Mouse (Mus musculus): ENCODE results near the gene Fyn. TPM values are rescaled to one million over a fixed set of nuclear protein-coding genes. Genes with fewer than 3 reads are reported as not detected.

Gene Fyn
- total and polyA plus RNA-seq, 2 experiments = 4.4 to 5.6 TPM

DNA sequence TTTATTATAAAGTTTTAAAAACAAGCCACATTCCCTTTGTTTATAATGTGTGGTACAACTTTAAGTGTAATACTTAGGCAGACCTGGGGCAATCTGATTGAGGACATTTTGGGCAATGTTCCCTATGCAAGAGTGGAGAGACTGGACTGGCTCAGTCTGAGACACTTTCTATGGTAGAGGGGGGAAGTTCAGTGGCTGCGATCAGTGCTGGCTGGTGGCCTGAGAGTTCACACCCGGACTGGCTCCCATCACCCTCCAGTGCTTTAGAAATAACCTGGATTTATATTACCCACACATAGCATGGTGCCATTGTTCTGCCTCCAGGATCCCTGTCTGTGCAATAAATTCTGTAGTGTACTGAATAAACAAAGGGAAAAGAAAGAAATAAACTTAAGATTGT is 243.5 kb downstream of the Fyn start:
- H3K27me3 ChIP-seq (ENCODE audit: control insufficient read depth, insufficient read depth, low read length) = no peaks in the 10 kb centered on the region; the same call in 1 of the 2 replicates
- no peaks in the 10 kb centered on the region for H3K36me3 ChIP-seq (ENCODE audit: control insufficient read depth, insufficient read depth, low read length)
- peaks cover 21% of the 10 kb centered on the region for H3K4me1 ChIP-seq (ENCODE audit: control insufficient read depth, insufficient read depth, low read length)
- H3K9ac ChIP-seq (ENCODE audit: low read depth, low read length) = no peak overlapping the region
- peak overlapping the region; percentile 23; the same call in 1 of the 2 replicates for H3K27ac ChIP-seq (replicated peaks; ENCODE audit: insufficient read depth, low read depth, low read length)
- peak; percentile 44 for DNase-seq (ENCODE audit: extremely low read depth, low read depth, low spot score)
- no peaks in the 10 kb centered on the region; the same call in 1 of the 2 replicates for H3K79me2 ChIP-seq (ENCODE audit: control insufficient read depth, insufficient read depth, low read length)
- WGBS = 26% methylated on average over 2 of the region's 2 CpGs
- TF ChIP-seq POLR2A (IDR thresholded peaks at IDR 0.05; ENCODE audit: extremely low read depth, insufficient read depth, low read length) (no peak), CTCF (IDR thresholded peaks at IDR 0.05; ENCODE audit: low read depth, low read length) (no peak)
- no peak overlapping the region for H3K4me3 ChIP-seq (ENCODE audit: insufficient read depth, low read depth, low read length)

DNA sequence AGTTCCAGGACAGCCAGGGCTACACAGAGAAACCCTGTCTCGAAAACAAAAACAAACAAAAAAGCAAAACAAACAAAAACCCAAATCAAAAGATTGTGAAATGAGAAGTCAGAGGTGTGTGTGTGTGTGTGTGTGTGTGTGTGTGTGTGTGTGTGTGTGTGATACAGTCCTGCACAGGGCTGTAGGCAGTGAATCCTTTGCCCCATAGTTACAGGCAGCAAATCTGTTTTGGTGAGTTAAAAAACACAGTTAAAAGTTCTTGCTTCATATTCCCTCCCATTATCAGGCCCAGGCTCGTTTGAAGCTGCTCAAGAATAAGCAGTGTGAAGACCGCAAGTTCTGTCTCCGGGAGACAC is 244.0 kb downstream of the Fyn start, which contains the start of gene Traf3ip2:
Gene Traf3ip2, plus strand, starts transcription at position 302 of the 356 bp plus-strand sequence.
- TF ChIP-seq POLR2A (IDR thresholded peaks at IDR 0.05; ENCODE audit: extremely low read depth, insufficient read depth, low read length) = no peak
- no peak for TF ChIP-seq CTCF (IDR thresholded peaks at IDR 0.05; ENCODE audit: low read depth, low read length)
- peak; percentile 67 for DNase-seq (ENCODE audit: extremely low read depth, low read depth, low spot score)
- no peaks in the 10 kb centered on the region for H3K36me3 ChIP-seq (ENCODE audit: control insufficient read depth, insufficient read depth, low read length)
- H3K9ac ChIP-seq (ENCODE audit: low read depth, low read length) = peak within 1 kb of the TSS; percentile 81
- peak within 1 kb of the TSS; percentile 94 for H3K27ac ChIP-seq (replicated peaks; ENCODE audit: insufficient read depth, low read depth, low read length)
- no peaks in the 10 kb centered on the region; the same call in 1 of the 2 replicates for H3K79me2 ChIP-seq (ENCODE audit: control insufficient read depth, insufficient read depth, low read length)
- H3K27me3 ChIP-seq (ENCODE audit: control insufficient read depth, insufficient read depth, low read length) = no peaks in the 10 kb centered on the region; the same call in 1 of the 2 replicates
- peak within 1 kb of the TSS; percentile 77 for H3K4me3 ChIP-seq (ENCODE audit: insufficient read depth, low read depth, low read length)
- 10% methylated on average over 4 of the region's 4 CpGs for WGBS
- H3K4me1 ChIP-seq (ENCODE audit: control insufficient read depth, insufficient read depth, low read length) = peaks cover 21% of the 10 kb centered on the region

DNA sequence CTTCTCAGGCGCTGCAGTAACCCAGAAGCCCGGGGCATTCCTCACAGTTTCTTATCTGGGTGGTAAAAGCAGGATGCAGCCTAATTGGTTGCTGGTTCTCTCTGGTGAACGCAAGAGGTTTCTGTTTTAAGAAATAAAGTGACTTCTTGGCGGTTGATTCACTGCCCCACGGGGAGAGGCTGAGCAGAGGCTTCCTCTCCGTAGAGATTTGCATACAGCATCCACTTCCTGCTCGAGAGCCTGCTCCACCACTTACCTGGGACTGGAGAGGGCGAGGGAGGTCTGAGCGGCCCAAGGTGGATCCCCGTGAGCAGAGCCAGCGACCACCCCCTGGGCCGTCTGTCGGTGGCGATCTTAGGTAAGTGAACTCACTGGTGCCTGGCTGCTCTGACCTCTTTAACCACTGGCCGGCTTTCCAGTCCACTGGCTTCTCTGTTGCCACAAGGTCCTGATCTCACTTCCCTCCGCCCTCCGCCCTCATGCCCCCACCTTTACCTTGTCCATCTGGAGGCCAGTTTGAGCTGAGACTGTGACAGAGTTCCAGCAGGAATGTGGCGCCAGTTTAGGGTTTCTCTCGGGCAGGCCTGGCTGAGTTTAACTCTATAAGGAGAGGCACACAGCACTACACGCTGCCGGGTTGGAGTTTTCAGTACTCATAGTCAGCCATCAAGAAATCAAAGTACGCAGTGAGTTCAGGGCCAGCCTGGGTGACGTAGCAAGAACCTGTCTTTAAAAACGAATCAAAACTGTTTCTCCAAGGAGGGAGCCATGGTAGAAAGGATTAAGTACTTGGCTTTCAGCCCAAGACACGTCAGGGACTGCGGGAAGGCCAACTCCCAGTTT is 244.6 kb downstream of the Fyn start:
- H3K27ac ChIP-seq (replicated peaks; ENCODE audit: insufficient read depth, low read depth, low read length) = peak overlapping the region; percentile 94
- peaks cover 21% of the 10 kb centered on the region for H3K4me1 ChIP-seq (ENCODE audit: control insufficient read depth, insufficient read depth, low read length)
- H3K27me3 ChIP-seq (ENCODE audit: control insufficient read depth, insufficient read depth, low read length) = no peaks in the 10 kb centered on the region; the same call in 1 of the 2 replicates
- WGBS = 4% methylated on average over 26 of the region's 26 CpGs
- DNase-seq (ENCODE audit: extremely low read depth, low read depth, low spot score) = peak; percentile 92
- peak overlapping the region; percentile 77 for H3K4me3 ChIP-seq (ENCODE audit: insufficient read depth, low read depth, low read length)
- peak overlapping the region; percentile 81 for H3K9ac ChIP-seq (ENCODE audit: low read depth, low read length)
- H3K79me2 ChIP-seq (ENCODE audit: control insufficient read depth, insufficient read depth, low read length) = peaks cover 5% of the 10 kb centered on the region; the same call in 1 of the 2 replicates
- H3K36me3 ChIP-seq (ENCODE audit: control insufficient read depth, insufficient read depth, low read length) = no peaks in the 10 kb centered on the region
- TF ChIP-seq POLR2A (IDR thresholded peaks at IDR 0.05; ENCODE audit: extremely low read depth, insufficient read depth, low read length) (peak; percentile 20; the same call in 1 of the 2 replicates), CTCF (IDR thresholded peaks at IDR 0.05; ENCODE audit: low read depth, low read length) (0 out of 2 replicates have a peak, but pooled peaks have one; percentile 0)

DNA sequence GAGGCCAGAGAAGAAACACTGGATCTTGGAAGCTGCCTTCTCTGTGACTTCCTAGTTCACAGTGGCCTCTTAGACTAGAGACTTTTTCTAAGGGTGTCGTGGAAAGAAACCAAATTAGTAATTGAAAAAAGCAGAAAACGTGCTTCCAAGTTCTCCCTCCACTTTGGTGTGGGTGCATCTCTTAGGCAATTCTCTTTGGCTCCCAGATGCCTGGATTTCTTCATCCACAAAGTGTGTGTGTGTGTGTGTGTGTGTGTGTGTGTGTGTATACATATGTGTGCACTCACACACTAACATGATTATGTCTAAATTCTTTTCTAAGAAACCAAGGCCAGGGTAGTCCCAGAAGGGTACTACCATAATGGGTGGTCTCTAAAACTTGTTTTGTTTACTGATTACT is 245.3 kb downstream of the Fyn start:
- Histone ChIP-seq H3K27me3 (ENCODE audit: control insufficient read depth, insufficient read depth, low read length) (no peaks in the 10 kb centered on the region), H3K9ac (ENCODE audit: low read depth, low read length) (no peak overlapping the region)
- WGBS = 3% methylated on average over 2 of the region's 2 CpGs

DNA sequence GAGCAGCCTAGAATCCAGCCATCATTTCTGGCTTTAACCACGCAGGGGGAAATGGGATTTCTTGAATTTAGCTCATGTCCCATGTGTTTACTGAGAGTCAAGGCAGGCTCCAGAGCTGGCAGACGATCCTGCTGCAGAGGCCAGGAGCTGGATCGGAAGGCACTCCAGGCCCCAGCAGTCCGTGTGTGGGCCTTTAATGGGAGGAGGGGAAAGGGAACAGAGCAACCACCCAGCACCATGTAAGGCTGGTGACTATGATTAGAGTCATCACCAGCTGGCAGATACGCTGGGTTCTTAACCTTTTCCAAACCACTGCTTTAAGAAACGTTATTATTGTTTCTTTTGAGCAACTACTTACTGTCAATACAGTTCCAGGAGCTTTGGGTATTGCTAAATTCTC is 246.0 kb downstream of the Fyn start:
- Histone ChIP-seq H3K9ac (ENCODE audit: low read depth, low read length) (no peak overlapping the region), H3K79me2 (ENCODE audit: control insufficient read depth, insufficient read depth, low read length) (peaks cover 5% of the 10 kb centered on the region; the same call in 1 of the 2 replicates), H3K27me3 (ENCODE audit: control insufficient read depth, insufficient read depth, low read length) (no peaks in the 10 kb centered on the region), H3K4me3 (ENCODE audit: insufficient read depth, low read depth, low read length) (no peak overlapping the region), H3K4me1 (ENCODE audit: control insufficient read depth, insufficient read depth, low read length) (peaks cover 21% of the 10 kb centered on the region), H3K27ac (replicated peaks; ENCODE audit: insufficient read depth, low read depth, low read length) (no peak overlapping the region), H3K36me3 (ENCODE audit: control insufficient read depth, insufficient read depth, low read length) (no peaks in the 10 kb centered on the region)
- DNase-seq (ENCODE audit: extremely low read depth, low read depth, low spot score) = peak; percentile 87
- TF ChIP-seq CTCF (IDR thresholded peaks at IDR 0.05; ENCODE audit: low read depth, low read length) (no peak), POLR2A (IDR thresholded peaks at IDR 0.05; ENCODE audit: extremely low read depth, insufficient read depth, low read length) (no peak)
- 15% methylated on average over 6 of the region's 6 CpGs for WGBS

More for the DNA sequence above, 245.3 kb downstream of the Fyn start:
- no peak for TF ChIP-seq CTCF (IDR thresholded peaks at IDR 0.05; ENCODE audit: low read depth, low read length)
- TF ChIP-seq POLR2A (IDR thresholded peaks at IDR 0.05; ENCODE audit: extremely low read depth, insufficient read depth, low read length) = no peak
- peak; percentile 80 for DNase-seq (ENCODE audit: extremely low read depth, low read depth, low spot score)
- Histone ChIP-seq H3K4me3 (ENCODE audit: insufficient read depth, low read depth, low read length) (peak overlapping the region; percentile 3; the same call in 1 of the 2 replicates), H3K27ac (replicated peaks; ENCODE audit: insufficient read depth, low read depth, low read length) (peak overlapping the region; percentile 94), H3K36me3 (ENCODE audit: control insufficient read depth, insufficient read depth, low read length) (no peaks in the 10 kb centered on the region), H3K79me2 (ENCODE audit: control insufficient read depth, insufficient read depth, low read length) (peaks cover 5% of the 10 kb centered on the region; the same call in 1 of the 2 replicates), H3K4me1 (ENCODE audit: control insufficient read depth, insufficient read depth, low read length) (peaks cover 21% of the 10 kb centered on the region)

Other genes starting within 250 kb of the Fyn start
- 0.87 and 1.1 TPM in 2 replicates for gene Fam229b, start 234.9 kb upstream of the Fyn start, total RNA-seq (2014; rRNA removed)
- 0.35 and 0.41 TPM in 2 replicates for gene Fam229b, start 234.9 kb upstream of the Fyn start, polyA plus RNA-seq (2012; rRNA removed)
- 1.1 and 1.8 TPM in 2 replicates for gene Tube1, start 234.9 kb upstream of the Fyn start, total RNA-seq (2014; rRNA removed)
- gene Tube1, start 234.9 kb upstream of the Fyn start, polyA plus RNA-seq (2012; rRNA removed) = 0.72 and 0.75 TPM in 2 replicates
- 0.09 and 0.54 TPM in 2 replicates for gene Ccn6, start 205.1 kb upstream of the Fyn start, total RNA-seq (2014; rRNA removed)
- gene Ccn6, start 205.1 kb upstream of the Fyn start, polyA plus RNA-seq (2012; rRNA removed) = 0.06 and 0.42 TPM in 2 replicates
- gene Traf3ip2, start 244.1 kb downstream of the Fyn start, total RNA-seq (2014; rRNA removed) = 0.74 and 1.8 TPM in 2 replicates
- gene Traf3ip2, start 244.1 kb downstream of the Fyn start, polyA plus RNA-seq (2012; rRNA removed) = 3.4 and 4.4 TPM in 2 replicates